Mouse (Mus musculus) liver, adult (tissue): Measurements from ENCODE around the gene Tceal3.
"Not testable (repeated sequence)": the region's sequence is repeated elsewhere in the genome, so short reads cannot be mapped to it uniquely, and the experiment has no call there.

Experiments used
- GATA4 ChIP-seq: IDR thresholded peaks from 2 replicates; pipeline ENCODE4 v1.6.1; 2014; ENCODE audit warnings: mild to moderate bottlenecking, low read length; ENCODE audit not compliant: insufficient replicate concordance

Gene Tceal3

DNA sequence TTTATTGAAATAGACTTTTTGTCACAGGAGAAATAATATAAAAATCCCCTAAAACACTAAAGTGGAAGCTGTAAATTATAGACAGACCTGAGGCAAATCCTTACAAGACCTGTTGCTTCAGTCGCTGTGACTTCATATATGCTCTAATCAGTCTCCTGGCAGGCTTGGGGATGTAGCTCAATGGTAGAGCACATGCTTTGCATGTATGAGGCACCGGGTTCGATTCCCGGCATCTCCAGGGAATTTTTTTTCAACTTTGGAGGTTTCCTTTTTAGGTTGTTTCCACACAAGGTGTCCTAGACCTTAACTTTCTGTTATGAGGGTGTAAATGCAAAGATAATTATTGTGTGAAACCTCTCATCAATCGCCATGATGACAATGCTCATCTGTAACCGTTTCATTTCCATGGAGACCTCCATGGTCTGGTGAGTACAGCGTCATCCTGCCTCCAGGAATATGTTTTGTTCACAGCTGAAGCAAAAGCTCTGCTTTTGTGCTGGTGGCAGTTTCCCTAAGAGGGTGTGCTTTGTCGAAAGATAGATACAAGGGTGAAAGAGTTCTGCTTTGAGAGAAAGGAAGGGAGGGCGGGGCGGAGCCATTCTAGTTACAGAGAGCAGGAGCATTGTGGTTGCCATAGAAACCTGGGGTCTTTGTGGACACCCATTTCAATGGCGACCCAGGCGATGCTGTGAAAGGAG is at the start of gene Tceal3:
Gene Tceal3, plus strand, starts transcription at position 644 of the 698 bp plus-strand sequence.
- no peak for TF ChIP-seq GATA4

- TF ChIP-seq GATA4 = not testable (repeated sequence)
These were observed 46.7 kb upstream of the Tceal3 start, which contains the start of gene Kir3dl2 for GRCm38 (mm10) chrX:136543956-136544355. Kir3dl2 (minus strand) TSS chrX:136544056.

- no peak for TF ChIP-seq GATA4
These were observed 6.0 kb upstream of the Tceal3 start for GRCm38 (mm10) chrX:136584617-136585016.

DNA sequence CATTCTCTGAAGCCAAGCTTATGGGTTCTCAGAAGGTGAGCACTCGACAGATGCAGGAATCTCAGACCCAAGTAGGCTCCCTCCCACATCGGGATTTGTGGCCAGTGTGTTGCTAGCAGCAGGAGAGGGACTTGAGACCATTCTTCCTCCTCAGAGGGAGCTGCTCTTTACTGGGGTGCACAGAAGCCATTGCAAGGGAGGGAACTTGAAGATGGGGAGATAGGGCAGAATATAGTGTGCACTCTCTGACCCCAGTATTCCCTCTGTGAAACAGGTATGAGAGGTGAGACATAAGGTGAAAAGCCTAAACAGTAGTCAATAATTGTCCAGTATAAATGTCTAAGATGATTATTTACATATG is 235 bp downstream of the Tceal3 start:
- no peak for TF ChIP-seq GATA4

GRCm38 (mm10) chrX:136599416-136599815 is 8.8 kb downstream of the Tceal3 start:
- TF ChIP-seq GATA4 = no peak

DNA sequence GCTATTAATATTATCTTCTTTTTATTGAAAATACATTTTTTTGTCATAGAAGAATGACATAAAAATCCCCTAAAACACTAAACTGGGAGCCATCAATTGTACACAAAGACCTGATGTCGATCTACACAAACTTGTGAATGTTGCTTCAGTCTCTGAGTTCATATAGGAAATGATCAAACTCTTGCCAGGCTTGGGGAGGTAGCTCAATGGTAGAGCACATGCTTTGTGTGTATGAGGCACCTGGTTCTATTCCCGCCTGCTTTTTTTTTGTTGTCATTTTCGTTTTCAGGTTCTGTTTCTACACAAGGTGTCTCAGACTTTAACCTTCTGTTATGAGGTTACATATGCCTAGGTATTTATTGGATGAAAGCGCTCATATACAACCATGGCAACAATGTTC is 16.3 kb downstream of the Tceal3 start:
- no peak for TF ChIP-seq GATA4

DNA sequence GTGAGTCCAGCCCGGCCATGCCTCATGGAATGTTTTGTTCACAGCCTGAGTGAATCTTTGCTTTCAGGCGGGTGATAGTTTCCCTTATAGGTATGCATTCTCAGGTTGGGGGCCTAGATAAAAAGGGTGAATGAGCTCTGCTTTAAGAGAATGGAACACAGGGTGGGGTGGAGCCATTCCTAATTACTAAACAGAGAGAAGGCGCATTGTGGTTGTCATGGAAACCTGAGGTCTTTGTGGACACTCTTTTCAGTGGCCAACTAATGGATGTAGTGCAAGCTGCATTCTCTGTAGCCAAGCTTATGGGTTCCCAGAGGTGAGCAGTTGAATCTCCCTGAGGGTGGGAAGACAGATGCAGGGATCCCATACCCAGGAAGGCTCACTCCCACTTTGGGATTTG is 16.8 kb downstream of the Tceal3 start:
- TF ChIP-seq GATA4 = no peak

- TF ChIP-seq GATA4 = no peak
These were observed 20.7 kb downstream of the Tceal3 start for GRCm38 (mm10) chrX:136611346-136611745.

DNA sequence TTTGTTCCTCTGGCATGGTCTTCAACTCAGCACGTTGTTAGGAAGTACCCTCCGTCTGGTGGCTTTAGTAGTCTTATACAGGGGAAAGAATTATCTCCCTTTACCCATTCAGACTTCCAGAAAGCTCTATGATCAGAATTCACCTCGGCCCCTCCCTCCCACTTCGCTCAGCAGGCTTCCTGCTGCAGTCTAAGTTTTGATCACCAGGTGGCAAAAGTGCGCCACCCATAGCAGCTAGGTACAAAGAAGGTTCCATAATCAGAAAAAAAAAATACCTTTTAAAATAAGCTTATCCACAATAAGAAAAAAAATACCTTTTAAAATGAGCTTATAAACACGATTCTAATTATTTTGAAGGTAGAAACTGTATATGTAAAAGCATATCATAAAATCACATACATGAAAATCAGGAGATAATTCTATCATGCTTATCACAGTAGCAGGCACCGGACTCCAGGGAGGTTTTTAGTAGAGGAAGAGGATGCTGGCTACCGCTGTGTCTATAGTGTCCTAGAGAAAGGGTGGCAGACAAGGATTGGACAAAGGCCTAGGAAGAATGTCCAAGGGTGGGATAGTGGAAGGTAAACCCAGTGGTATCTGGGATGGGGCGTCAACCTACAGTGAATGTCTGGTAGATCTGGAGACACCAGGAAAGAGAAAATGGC is 34.4 kb downstream of the Tceal3 start:
- no peak for TF ChIP-seq GATA4

DNA sequence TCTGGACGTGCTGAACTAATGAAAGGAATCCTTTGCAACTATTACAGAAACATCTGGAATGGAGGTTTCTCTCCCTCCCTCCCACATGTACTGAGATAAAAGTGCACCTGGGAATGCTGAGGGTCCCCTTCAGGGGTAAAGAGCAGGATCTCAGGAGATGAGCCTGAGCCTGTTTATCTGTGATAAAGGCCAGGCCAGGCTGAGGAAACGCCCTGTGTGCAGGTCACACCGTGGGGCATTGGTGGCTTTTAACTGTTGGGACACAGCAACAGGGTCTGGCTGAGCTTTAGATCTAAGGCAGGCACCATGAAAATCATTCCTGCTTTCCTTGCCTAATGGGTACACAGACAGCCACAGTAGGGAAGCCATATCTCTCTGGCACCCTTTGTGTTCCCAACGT is 35.3 kb downstream of the Tceal3 start:
- TF ChIP-seq GATA4 = no peak

- TF ChIP-seq GATA4 = no peak
These were observed 44.5 kb downstream of the Tceal3 start for GRCm38 (mm10) chrX:136635116-136635515.

GRCm38 (mm10) chrX:136639754-136640153 is 49.1 kb downstream of the Tceal3 start:
- TF ChIP-seq GATA4 = no peak

GRCm38 (mm10) chrX:136666281-136666706 is 75.7 kb downstream of the Tceal3 start:
- no peak for TF ChIP-seq GATA4

GRCm38 (mm10) chrX:136668794-136669193 is 78.2 kb downstream of the Tceal3 start:
- TF ChIP-seq GATA4 = no peak

- no peak for TF ChIP-seq GATA4
These were observed 90.3 kb downstream of the Tceal3 start for GRCm38 (mm10) chrX:136680989-136681388.

GRCm38 (mm10) chrX:136692294-136692675 is 101.6 kb downstream of the Tceal3 start:
- TF ChIP-seq GATA4 = no peak

DNA sequence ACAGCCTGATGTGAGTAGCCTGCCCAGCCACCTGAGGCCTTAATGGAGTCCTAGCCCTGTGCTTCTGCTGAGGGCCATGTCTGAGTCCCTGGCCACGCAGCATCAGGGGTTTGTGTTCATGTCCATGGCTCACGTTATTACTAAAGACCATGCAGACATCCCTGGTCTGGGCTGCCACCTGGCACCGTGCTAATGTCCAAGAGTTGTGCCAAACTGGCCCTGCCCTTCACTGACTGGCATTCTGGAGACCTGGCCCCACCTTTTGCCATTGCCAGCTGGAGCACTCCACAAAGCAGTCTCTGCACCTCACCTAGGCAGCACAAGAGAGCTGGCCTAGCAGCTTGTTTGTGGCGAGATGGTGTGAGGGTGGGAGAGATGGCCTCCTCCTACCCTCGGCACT is 102.6 kb downstream of the Tceal3 start:
- no peak for TF ChIP-seq GATA4
